Mouse (Mus musculus) CD4-positive helper T cell, adult 2 months (primary cell): ENCODE measurements at regions not wholly inside any gene's neighbourhood (a gene's known extent, or its start where the extent isn't known, plus 50 kb on each side); places are given as distances from the start of the nearest gene placed in this dataset.

ENCODE experiments used
- DNase-seq: peaks from one replicate; pipeline ENCODE4 v3.0.0-alpha.2; 2012; ENCODE audit warnings: low read depth, missing footprints, low spot score

- no peak for DNase-seq
These were observed 109.2 kb upstream of the Pbx1 start for GRCm38 (mm10) chr1:168541231-168541630.

GRCm38 (mm10) chr1:168518087-168518486 is 86.0 kb upstream of the Pbx1 start:
- DNase-seq = no peak

- no peak for DNase-seq
These were observed 74.3 kb upstream of the Pbx1 start for GRCm38 (mm10) chr1:168506326-168506725.

GRCm38 (mm10) chr1:168504773-168505172 is 72.7 kb upstream of the Pbx1 start:
- DNase-seq = no peak

GRCm38 (mm10) chr1:168502266-168502665 is 70.2 kb upstream of the Pbx1 start:
- DNase-seq = no peak

GRCm38 (mm10) chr1:168501375-168502169 is 69.5 kb upstream of the Pbx1 start:
- DNase-seq = no peak

GRCm38 (mm10) chr1:168497801-168498200 is 65.7 kb upstream of the Pbx1 start:
- no peak for DNase-seq

- no peak for DNase-seq
These were observed 63.8 kb upstream of the Pbx1 start for GRCm38 (mm10) chr1:168495687-168496527.

GRCm38 (mm10) chr1:168487492-168487891 is 55.4 kb upstream of the Pbx1 start:
- DNase-seq = no peak

GRCm38 (mm10) chr1:168483651-168484050 is 51.6 kb upstream of the Pbx1 start:
- no peak for DNase-seq
